Mouse (Mus musculus): ENCODE data around the gene Atp6ap1l.
A peak's percentile ranks its signal among the peaks of the same experiment; 100 is the strongest.

DNA sequence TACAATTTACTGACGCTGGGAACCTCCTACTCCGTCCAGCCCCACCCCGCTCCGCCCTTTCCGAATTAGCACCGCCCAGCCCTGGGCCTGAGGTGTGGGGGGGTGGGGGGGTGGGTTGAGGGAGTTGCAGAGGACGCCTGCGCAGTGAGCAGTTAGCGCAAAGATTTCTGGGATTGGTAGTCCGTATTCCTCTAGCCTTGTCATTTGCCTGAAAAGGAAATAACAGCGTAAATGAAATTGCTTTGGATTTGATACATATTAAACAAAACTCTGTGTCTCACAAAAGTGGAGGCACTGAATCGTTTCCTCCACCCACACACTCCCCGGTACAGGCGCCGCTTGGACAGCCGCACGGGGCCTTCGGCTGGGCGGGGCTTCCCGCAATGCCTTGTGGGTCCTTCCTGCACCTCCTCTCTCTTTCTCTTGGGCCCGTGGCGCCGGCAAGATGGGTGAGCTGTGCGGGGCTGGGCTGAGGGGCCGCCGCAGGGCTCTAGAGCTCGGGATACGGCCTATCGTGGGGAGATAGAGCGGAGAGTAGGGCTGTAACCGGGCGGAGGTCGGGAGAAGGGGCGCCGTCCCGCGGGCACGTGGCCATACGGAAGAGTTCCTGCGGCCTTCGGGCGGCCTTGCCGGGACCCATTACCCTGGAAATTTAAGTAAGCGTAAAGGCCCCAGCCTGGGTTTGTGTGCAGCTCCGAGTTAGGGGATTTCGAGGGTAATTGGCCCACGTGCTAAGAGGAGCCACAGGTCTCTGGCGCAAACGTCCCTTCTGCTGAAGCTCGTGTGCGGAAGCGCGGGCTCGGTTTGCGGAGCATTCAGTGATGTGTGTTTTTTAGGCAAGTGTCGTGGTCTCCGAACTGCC is 17.8 kb upstream of the Atp6ap1l start, which contains the start of gene Rps23:
- peak; percentile 85 for TF ChIP-seq POLR2A (IDR thresholded peaks at IDR 0.05; ENCODE audit: low read depth, low read length)
- no peak for TF ChIP-seq CTCF (IDR thresholded peaks at IDR 0.05; ENCODE audit: borderline replicate concordance, insufficient read depth, low read length)

Measured in embryonic fibroblast, embryonic 13.5 days (primary cell).